Mouse (Mus musculus): ENCODE results near the gene Lipf. TPM values are rescaled to one million over a fixed set of nuclear protein-coding genes. Genes with fewer than 3 reads are reported as not detected.

Lipf gene
- not detected in 2 replicates for polyA plus RNA-seq (2012)

DNA sequence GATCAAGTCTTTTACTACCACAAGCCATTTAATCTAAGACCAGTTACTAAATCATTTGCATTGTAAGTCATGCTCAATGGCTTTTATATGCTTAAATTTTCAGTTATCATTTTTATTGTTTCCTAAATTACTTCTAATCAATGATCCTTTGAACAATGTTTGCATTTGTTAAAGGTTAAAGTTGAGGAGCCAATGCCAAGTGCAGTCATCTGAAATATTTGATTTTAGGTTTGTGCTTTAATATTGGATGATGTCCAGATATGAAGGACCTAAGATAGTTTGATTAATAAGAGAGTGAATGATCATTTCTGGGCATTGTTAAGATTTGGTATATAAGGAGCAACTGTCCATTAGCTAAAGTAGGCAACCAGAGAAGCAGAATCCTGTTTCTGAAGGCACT, at the start of gene Lipf:
TSS of gene Lipf (plus strand) at position 301 of the 400 bp plus-strand sequence.

DNA sequence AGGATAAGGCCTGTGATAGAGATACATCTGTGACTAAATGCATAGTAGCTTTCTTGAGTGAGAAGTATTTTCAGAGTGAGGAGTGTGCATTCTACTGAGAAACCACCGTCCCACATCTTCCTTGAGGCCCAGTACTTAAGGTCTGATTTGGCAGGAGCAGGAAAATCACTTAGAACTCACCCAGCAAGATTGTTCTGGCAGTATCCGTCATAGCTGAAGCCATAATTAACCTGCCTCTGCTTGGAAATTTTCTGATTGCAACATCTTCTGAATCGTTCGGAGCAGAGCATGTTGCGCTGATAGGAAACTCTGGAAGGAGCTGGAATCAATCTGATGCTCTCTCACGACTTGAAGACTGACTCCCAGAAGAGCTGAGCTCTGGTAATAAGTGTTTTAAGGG, 47.0 kb downstream of the Lipf start, which contains the start of gene Lipk:
TSS of gene Lipk (plus strand) at position 289 of the 400 bp plus-strand sequence.

Other genes starting within 250 kb of the Lipf start
- not detected in 2 replicates for gene Lipo2, start 209.8 kb upstream of the Lipf start, polyA plus RNA-seq (2012)
- 3.4 and 3.8 TPM in 2 replicates for gene Lipo3, start 199.2 kb upstream of the Lipf start, polyA plus RNA-seq (2012)
- not detected in 2 replicates for gene Lipo1, start 173.7 kb upstream of the Lipf start, polyA plus RNA-seq (2012)
- gene Lipk, start 47.1 kb downstream of the Lipf start, polyA plus RNA-seq (2012), result not detected in 2 replicates
- not detected in 2 replicates for gene Lipn, start 106.2 kb downstream of the Lipf start, polyA plus RNA-seq (2012)
- not detected in 2 replicates for gene Lipm, start 139.7 kb downstream of the Lipf start, polyA plus RNA-seq (2012)
- 0.03 and 0.14 TPM in 2 replicates for gene Ankrd22, start 204.9 kb downstream of the Lipf start, polyA plus RNA-seq (2012)
- gene Stambpl1, start 231.0 kb downstream of the Lipf start, polyA plus RNA-seq (2012), result 3.9 and 4.7 TPM in 2 replicates

All from megakaryocyte-erythroid progenitor cell, adult 5 weeks (primary cell).